Mouse (Mus musculus) intestine, embryonic 16.5 days (tissue): ENCODE results near the gene Tmem107. TPM values are rescaled to one million over a fixed set of nuclear protein-coding genes. Genes with fewer than 3 reads are reported as not detected.

Experiments used
- ATAC-seq: fragments of 200-750 bp; cut with Nextera tagmentation; 2 replicates; pipeline ENCODE4 v1.8.0; 2017; ENCODE audit warnings: moderate TSS enrichment, moderate library complexity
- H3K27ac ChIP-seq: fragments of 300-500 bp; sonication (generic); 2 replicates; pipeline ENCODE4 v1.5.1; 2014; ENCODE audit warnings: mild to moderate bottlenecking, low read length
- H3K27me3 ChIP-seq: fragments of 300-500 bp; sonication (generic); replicated peaks from 2 replicates; pipeline ENCODE4 v1.6.1; 2014; ENCODE audit warnings: low read length, control low read depth, mixed read lengths; ENCODE audit not compliant: control insufficient read depth, insufficient read depth
- H3K36me3 ChIP-seq: fragments of 300-500 bp; sonication (generic); 2 replicates; pipeline ENCODE4 v1.6.1; 2014; ENCODE audit warnings: low read length, control low read depth; ENCODE audit not compliant: control insufficient read depth, insufficient read depth
- H3K4me1 ChIP-seq: fragments of 300-500 bp; sonication (generic); 2 replicates; pipeline ENCODE4 v1.6.1; 2014; ENCODE audit warnings: low read length, control low read depth, mixed read lengths; ENCODE audit not compliant: control insufficient read depth, insufficient read depth
- H3K4me2 ChIP-seq: fragments of 300-500 bp; sonication (generic); 2 replicates; pipeline ENCODE4 v1.6.1; 2014; ENCODE audit warnings: low read depth, low read length, control low read depth
- H3K4me3 ChIP-seq: fragments of 300-500 bp; sonication (generic); 2 replicates; pipeline ENCODE4 v1.5.1; 2014; ENCODE audit warnings: mild to moderate bottlenecking, low read length
- H3K9ac ChIP-seq: fragments of 300-500 bp; sonication (generic); 2 replicates; pipeline ENCODE4 v1.6.1; 2014; ENCODE audit warnings: low read depth, low read length
- H3K9me3 ChIP-seq: fragments of 300-500 bp; sonication (generic); 2 replicates; pipeline ENCODE4 v1.6.1; 2016; ENCODE audit warnings: low read length, control low read depth; ENCODE audit not compliant: control insufficient read depth
- WGBS: fragments of 180-500 bp; shearing (Covaris S2); extraction: QIAGEN DNeasy Blood & Tissue Kit; methylation state at CpG from one replicate; pipeline ENCODE4 v1.1.7; 2014; 5-methylcytosine and 5-hydroxymethylcytosine counted together
- polyA plus RNA-seq: library from polyadenylated mRNA; unstranded; fragments of >200 nt; fragmentation: Nextera tagmentation; extraction: Ambion mirVana; gene quantifications from 2 replicates; pipeline ENCODE4 v1.2.1, GENCODE M21; 2015

Tmem107 gene
- polyA plus RNA-seq, 1 experiment from 2014 or later: 44.8 TPM

GRCm38 (mm10) chr11:69117737-69118695, 47.4 kb downstream of the Tmem107 start:
- peak overlapping the region; percentile 87 for H3K4me3 ChIP-seq
- no peaks in the 10 kb centered on the region for H3K9me3 ChIP-seq
- WGBS: under 1% methylated on average over 45 of the region's 45 CpGs
- peak overlapping the region; percentile 89 for H3K27ac ChIP-seq
- H3K4me2 ChIP-seq: peak overlapping the region; percentile 91
- H3K36me3 ChIP-seq: no peaks in the 10 kb centered on the region
- peaks cover 30% of the 10 kb centered on the region for H3K4me1 ChIP-seq
- H3K27me3 ChIP-seq: no peaks in the 10 kb centered on the region
- ATAC-seq: peak; percentile 54
- peak overlapping the region; percentile 83 for H3K9ac ChIP-seq

GRCm38 (mm10) chr11:69118765-69119164, 48.2 kb downstream of the Tmem107 start:
- 1% methylated on average over 15 of the region's 15 CpGs for WGBS
- Histone ChIP-seq H3K36me3 (no peaks in the 10 kb centered on the region), H3K4me2 (peak overlapping the region; percentile 91), H3K27me3 (no peaks in the 10 kb centered on the region), H3K4me1 (peaks cover 30% of the 10 kb centered on the region), H3K4me3 (peak overlapping the region; percentile 87), H3K27ac (no peak overlapping the region), H3K9ac (peak overlapping the region; percentile 83; the same call in 1 of the 2 replicates), H3K9me3 (no peaks in the 10 kb centered on the region)
- peak; percentile 6; the same call in 1 of the 2 replicates for ATAC-seq

DNA sequence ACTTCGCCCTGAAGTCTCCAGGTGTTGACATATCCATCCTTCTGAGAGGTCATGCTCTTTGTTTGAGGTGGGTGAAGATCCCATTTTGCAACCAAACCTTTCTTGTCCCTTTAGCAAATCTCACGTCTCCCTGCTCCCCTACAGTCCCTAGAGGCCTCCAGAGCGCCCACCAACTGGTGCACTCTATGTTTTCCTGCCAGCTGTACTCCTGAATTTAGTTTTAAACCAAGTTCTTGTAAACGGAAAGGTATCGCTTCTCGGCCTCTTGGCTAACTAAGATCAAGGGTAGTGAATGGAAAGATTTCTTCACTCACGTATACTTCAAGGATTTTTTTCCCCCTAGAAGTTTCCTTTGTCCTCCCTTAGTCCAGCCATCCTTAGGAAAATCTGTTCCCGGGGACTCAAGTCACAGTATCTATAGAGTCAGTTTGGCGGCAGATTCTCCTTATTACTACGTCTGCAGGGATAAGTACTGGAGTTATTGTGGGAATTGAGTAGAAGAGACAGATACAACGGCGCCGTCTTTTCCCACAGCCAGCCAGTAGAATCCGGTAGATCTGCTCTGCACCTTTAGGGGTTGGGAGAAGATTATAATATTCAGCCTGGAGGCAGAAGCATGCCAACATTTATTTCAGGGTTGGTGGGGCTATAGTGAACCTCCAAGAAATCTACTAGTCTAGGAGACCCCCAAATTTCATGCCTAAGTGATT, 49.0 kb downstream of the Tmem107 start:
- no peak for ATAC-seq
- WGBS: 46% methylated on average over 14 of the region's 14 CpGs
- Histone ChIP-seq H3K9ac (peak overlapping the region; percentile 82), H3K4me1 (peaks cover 30% of the 10 kb centered on the region), H3K27ac (no peak overlapping the region), H3K27me3 (no peaks in the 10 kb centered on the region), H3K4me2 (peak overlapping the region; percentile 91), H3K4me3 (peak overlapping the region; percentile 79), H3K9me3 (no peaks in the 10 kb centered on the region), H3K36me3 (no peaks in the 10 kb centered on the region)

DNA sequence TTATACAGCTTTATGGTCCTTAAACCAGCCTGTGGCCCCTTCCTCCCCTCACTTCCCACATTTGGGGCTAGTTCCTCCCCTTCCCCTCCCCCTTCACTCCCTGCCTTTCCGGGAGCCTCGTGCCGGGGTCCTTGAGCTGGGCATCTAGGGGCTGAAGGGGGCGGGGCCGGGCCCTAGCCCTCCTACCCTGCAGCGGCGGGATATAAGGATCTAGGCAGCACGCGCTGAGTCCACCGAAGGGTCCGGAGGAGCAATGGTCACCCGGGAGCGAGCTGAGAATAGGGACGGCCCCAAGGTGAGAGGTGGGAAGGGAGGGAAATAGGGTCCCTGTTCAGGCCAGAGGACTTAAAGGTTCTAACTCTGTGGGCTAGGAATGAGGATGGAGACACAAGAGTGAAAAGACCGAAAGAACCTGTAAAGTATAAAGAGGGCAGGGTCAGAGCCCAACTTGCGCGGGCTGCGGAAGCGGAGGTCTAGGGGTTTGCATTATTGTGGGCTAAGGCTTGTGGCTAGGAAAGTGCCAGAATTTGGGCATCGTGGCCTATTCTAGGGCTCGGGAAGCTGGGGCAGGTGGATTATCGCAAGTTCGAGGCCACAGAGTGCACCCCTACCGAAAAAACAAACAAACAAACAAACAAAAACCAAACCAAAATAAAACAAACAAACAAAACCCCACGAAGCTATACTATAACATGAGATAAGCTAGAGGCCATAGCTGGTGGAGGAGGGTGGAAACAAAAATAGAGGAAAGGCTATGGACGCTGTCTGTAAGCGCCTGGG, 49.8 kb downstream of the Tmem107 start, which contains the start of gene Hes7:
TSS of gene Hes7 (plus strand) at position 184 of the 780 bp plus-strand sequence.
- H3K9me3 ChIP-seq: no peaks in the 10 kb centered on the region
- no peak for ATAC-seq
- no peaks in the 10 kb centered on the region for H3K36me3 ChIP-seq
- H3K4me3 ChIP-seq: peak within 1 kb of the TSS; percentile 87
- WGBS: 3% methylated on average over 27 of the region's 27 CpGs
- H3K27ac ChIP-seq: peak within 1 kb of the TSS; percentile 94; the same call in 1 of the 2 replicates
- peak within 1 kb of the TSS; percentile 82 for H3K9ac ChIP-seq
- peak within 1 kb of the TSS; percentile 91 for H3K4me2 ChIP-seq
- no peaks in the 10 kb centered on the region for H3K27me3 ChIP-seq
- peaks cover 30% of the 10 kb centered on the region for H3K4me1 ChIP-seq

- Histone ChIP-seq H3K9ac (peak overlapping the region; percentile 82), H3K4me2 (peak overlapping the region; percentile 69), H3K36me3 (no peaks in the 10 kb centered on the region), H3K9me3 (no peaks in the 10 kb centered on the region), H3K4me3 (peak overlapping the region; percentile 79), H3K27me3 (no peaks in the 10 kb centered on the region), H3K27ac (peak overlapping the region; percentile 94; the same call in 1 of the 2 replicates), H3K4me1 (peaks cover 33% of the 10 kb centered on the region)
- no peak for ATAC-seq
- under 1% methylated on average over 33 of the region's 33 CpGs for WGBS
These were observed 50.6 kb downstream of the Tmem107 start for GRCm38 (mm10) chr11:69121001-69121740.

- H3K27me3 ChIP-seq: no peaks in the 10 kb centered on the region
- H3K4me3 ChIP-seq: peak overlapping the region; percentile 79
- H3K9ac ChIP-seq: peak overlapping the region; percentile 82
- under 1% methylated on average over 32 of the region's 32 CpGs for WGBS
- H3K4me2 ChIP-seq: peak overlapping the region; percentile 69
- peak overlapping the region; percentile 94 for H3K27ac ChIP-seq
- ATAC-seq: no peak
- H3K36me3 ChIP-seq: no peaks in the 10 kb centered on the region
- no peaks in the 10 kb centered on the region for H3K9me3 ChIP-seq
- H3K4me1 ChIP-seq: peaks cover 36% of the 10 kb centered on the region
These were observed 51.2 kb downstream of the Tmem107 start for GRCm38 (mm10) chr11:69121741-69122335.

DNA sequence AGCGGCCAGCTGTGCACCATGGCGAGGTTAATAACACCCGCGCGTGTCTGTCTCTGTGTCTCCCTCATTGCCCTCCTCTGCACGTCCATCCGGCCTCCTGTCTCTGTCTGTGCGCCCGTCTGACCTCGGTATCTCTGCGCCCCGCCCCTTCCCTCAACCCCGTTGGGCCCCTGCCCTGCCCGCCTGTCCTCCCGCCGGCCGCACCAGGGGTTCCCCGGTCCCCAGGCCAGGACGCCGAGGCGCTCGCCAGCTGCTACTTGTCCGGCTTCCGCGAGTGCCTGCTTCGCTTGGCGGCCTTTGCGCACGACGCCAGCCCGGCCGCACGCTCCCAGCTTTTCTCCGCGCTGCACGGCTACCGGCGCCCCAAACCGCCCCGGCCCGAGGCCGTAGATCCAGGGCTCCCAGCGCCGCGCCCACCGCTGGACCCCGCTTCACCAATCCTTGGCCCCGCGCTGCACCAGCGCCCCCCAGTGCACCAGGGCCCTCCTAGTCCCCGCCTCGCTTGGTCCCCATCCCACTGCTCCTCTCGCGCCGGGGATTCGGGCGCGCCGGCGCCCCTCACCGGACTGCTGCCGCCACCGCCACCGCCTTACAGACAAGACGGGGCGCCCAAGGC, 51.8 kb downstream of the Tmem107 start, which contains the start of gene 9130213A22Rik:
TSS of gene 9130213A22Rik (minus strand) at position 254 of the 616 bp plus-strand sequence.
- peak within 1 kb of the TSS; percentile 94 for H3K27ac ChIP-seq
- peak within 1 kb of the TSS; percentile 79 for H3K4me3 ChIP-seq
- under 1% methylated on average over 62 of the region's 66 CpGs for WGBS
- H3K4me1 ChIP-seq: peaks cover 31% of the 10 kb centered on the region
- H3K9me3 ChIP-seq: no peaks in the 10 kb centered on the region
- no peaks in the 10 kb centered on the region for H3K27me3 ChIP-seq
- H3K4me2 ChIP-seq: peak within 1 kb of the TSS; percentile 69
- ATAC-seq: peak; percentile 51
- peak within 1 kb of the TSS; percentile 82 for H3K9ac ChIP-seq
- no peaks in the 10 kb centered on the region for H3K36me3 ChIP-seq
